Mouse (Mus musculus): ENCODE measurements around the gene Rtraf.

Gene Rtraf

DNA sequence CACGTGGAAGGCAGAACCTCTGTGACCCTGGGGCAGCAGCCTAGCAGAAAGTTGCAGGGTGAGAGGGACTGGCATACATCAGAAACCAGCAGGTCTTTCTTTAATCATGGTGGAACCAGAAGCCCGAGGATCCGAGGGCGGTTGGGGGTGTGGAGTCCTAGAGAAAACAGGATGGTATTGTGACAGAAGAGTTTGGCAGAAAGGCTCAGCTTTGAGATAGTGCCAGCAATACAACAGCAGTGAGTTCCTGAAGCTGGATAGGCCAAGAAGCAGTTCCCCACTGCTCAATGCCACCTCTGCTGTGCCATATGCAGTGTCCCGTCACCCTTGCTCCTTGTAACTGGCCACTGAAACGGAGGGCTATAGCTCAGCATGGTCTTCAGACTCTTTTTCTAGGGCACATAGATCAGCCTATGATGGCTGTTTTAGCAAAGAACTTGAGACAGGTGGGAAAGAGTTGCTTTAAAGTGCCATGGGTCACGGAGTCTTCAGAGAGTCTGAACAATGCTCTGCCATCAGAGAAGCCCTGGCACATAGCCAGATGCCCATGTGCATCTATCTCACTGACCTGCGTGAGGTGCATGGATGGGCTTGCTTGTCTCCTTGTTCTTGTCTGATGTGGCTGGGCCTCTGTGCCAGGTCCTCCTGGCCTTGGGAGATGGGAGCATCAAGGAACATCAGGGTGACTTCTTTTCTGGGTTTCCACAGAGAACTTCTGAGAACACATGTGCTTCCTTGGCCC, 22.0 kb downstream of the Rtraf start:
- in situ Hi-C loops (cut with MboI; ENCODE audit: low sequenced_read_pairs): no loop called here

DNA sequence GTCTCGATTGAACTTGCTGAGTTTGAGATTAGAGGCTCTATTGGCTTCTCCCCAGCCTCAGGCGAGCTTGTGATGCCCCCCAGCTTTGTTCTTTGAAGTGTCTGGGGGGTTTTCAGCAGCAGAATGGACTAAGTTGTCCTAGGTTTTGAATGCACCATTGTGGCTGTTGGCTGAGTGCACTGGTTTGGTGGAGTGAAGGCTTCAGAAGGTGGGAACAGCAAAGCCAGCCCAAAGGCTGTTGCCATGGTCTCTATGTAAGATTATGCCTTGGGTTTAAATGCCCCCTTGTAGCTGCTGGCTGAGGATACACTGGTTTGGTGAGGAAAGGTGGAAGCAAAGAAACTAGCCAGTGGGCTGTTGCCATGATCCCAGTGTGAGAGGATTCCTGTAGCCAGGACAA, 23.1 kb downstream of the Rtraf start:
- in situ Hi-C loops (cut with MboI; ENCODE audit: low sequenced_read_pairs): no loop called here

DNA sequence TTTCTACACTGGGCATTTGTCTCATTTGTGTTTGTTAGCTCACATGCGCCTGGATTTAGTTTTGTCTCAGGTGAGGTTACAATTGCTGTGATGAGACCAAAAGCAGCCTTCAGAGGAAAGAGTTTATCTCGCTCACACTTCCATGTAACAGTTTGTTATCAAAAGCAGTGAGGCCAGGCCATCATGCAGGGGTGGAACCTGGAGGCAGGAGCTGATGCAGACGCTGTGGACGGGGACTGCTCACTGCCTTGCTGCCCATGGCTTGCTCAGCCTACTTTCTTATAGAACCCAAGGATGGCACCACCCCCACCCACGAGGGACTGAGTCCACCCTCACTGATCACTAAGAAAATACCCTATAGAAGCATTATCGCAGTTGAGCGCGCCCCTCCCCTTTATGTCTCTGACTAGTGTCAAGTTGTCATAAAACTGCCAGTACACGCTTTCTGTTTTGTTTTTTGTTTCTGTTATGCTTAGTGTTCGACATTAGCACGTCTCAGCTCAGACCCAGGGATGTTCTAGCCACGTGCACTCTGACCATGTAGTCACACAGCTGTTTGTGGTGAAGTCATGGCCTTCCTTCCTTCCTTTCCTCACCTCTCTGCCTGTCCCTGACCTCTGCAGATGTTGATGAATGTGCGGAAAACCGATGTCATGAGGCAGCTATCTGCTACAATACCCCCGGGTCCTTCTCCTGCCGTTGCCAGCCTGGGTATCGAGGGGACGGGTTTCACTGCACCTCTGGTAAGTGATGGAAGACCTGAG, 26.9 kb downstream of the Rtraf start:
- in situ Hi-C loops (cut with MboI; ENCODE audit: low sequenced_read_pairs): no loop called here

GRCm38 (mm10) chr14:19794881-19795280, 28.7 kb downstream of the Rtraf start:
- in situ Hi-C loops (cut with MboI; ENCODE audit: low sequenced_read_pairs): no loop called here

- in situ Hi-C loops (cut with MboI; ENCODE audit: low sequenced_read_pairs): no loop called here
Measured at GRCm38 (mm10) chr14:19788443-19788842, 35.2 kb downstream of the Rtraf start.

- in situ Hi-C loops (cut with MboI; ENCODE audit: low sequenced_read_pairs): no loop called here
Measured at GRCm38 (mm10) chr14:19785797-19786588, 37.6 kb downstream of the Rtraf start.

- in situ Hi-C loops (cut with MboI; ENCODE audit: low sequenced_read_pairs): loop anchor here (10.0 kb wide), 1 partner anchor 63 kb away; no protein-coding TSS in a partner anchor
Measured at GRCm38 (mm10) chr14:19777945-19778344, 45.7 kb downstream of the Rtraf start.

DNA sequence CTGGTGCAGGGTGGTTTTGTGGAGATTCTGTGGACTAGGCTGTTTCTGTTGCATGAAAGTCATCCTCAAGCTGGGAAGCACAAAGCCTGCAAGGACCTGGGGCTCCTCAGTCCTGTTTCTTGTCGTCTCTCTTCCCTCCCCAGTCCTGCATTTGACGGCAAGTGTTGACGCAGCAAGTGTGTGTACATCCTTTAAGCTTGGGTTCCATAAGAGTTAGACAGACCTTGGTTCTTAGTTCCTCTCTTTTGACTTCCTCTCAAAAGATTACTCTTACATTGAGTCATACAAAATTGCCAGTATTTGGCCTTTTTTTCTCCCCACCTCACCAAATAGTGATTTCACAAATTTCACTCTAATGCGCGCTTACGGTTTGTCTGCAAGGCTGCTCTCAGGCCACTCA, 46.3 kb downstream of the Rtraf start:
- in situ Hi-C loops (cut with MboI; ENCODE audit: low sequenced_read_pairs): loop anchor here (10.0 kb wide), 1 partner anchor 63 kb away; no protein-coding TSS in a partner anchor

DNA sequence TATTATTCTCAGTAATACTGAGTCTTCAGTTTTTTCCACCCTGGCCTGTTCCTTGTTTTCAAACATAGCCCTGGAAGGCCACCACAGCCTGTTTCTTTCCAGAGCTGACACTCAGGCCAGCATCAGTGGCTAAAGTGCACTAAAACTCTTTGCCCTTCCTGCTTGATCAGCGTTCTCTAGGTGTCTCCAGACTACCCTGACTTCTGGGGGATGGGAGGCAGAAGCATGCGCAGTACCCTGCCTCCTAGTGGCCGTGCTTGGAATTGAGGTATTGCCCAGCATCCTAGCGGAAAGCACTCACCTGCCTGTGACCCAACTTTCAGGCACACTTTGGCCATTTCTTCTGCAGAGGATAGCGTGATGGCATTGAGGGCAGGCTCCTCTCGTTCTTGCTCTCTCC, 46.7 kb downstream of the Rtraf start:
- in situ Hi-C loops (cut with MboI; ENCODE audit: low sequenced_read_pairs): loop anchor here (10.0 kb wide), 1 partner anchor 62 kb away; no protein-coding TSS in a partner anchor

GRCm38 (mm10) chr14:19776179-19776578, 47.4 kb downstream of the Rtraf start:
- in situ Hi-C loops (cut with MboI; ENCODE audit: low sequenced_read_pairs): loop anchor here (10.0 kb wide), 1 partner anchor 61 kb away; no protein-coding TSS in a partner anchor

- in situ Hi-C loops (cut with MboI; ENCODE audit: low sequenced_read_pairs): loop anchor here (10.0 kb wide), 1 partner anchor 61 kb away; no protein-coding TSS in a partner anchor
Measured at GRCm38 (mm10) chr14:19775491-19775890, 48.1 kb downstream of the Rtraf start.

GRCm38 (mm10) chr14:19774036-19774628, 49.5 kb downstream of the Rtraf start:
- in situ Hi-C loops (cut with MboI; ENCODE audit: low sequenced_read_pairs): loop anchor here (10.0 kb wide), 1 partner anchor 59 kb away; no protein-coding TSS in a partner anchor

GRCm38 (mm10) chr14:19771173-19771572, 52.5 kb downstream of the Rtraf start:
- in situ Hi-C loops (cut with MboI; ENCODE audit: low sequenced_read_pairs): loop anchor here (10.0 kb wide), 1 partner anchor 56 kb away; no protein-coding TSS in a partner anchor

GRCm38 (mm10) chr14:19769441-19770200, 54.0 kb downstream of the Rtraf start:
- in situ Hi-C loops (cut with MboI; ENCODE audit: low sequenced_read_pairs): loop anchor here (10.0 kb wide), 1 partner anchor 55 kb away; no protein-coding TSS in a partner anchor

- in situ Hi-C loops (cut with MboI; ENCODE audit: low sequenced_read_pairs): no loop called here
Measured at GRCm38 (mm10) chr14:19768648-19769047, 55.0 kb downstream of the Rtraf start.

DNA sequence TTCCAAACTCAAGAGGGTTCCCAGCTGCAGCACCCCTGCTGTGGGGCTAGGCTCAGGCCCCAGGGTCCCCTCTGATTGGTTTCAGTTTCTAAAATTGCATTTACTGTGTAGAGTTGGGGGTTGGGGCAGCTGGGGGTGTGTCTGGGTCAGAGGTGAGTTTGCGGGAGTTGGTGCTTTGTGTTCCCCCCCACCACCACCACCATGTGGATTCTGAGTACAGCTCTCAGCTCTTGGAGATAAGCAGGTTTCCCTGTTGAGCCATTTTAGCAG, 57.3 kb downstream of the Rtraf start:
- in situ Hi-C loops (cut with MboI; ENCODE audit: low sequenced_read_pairs): no loop called here

DNA sequence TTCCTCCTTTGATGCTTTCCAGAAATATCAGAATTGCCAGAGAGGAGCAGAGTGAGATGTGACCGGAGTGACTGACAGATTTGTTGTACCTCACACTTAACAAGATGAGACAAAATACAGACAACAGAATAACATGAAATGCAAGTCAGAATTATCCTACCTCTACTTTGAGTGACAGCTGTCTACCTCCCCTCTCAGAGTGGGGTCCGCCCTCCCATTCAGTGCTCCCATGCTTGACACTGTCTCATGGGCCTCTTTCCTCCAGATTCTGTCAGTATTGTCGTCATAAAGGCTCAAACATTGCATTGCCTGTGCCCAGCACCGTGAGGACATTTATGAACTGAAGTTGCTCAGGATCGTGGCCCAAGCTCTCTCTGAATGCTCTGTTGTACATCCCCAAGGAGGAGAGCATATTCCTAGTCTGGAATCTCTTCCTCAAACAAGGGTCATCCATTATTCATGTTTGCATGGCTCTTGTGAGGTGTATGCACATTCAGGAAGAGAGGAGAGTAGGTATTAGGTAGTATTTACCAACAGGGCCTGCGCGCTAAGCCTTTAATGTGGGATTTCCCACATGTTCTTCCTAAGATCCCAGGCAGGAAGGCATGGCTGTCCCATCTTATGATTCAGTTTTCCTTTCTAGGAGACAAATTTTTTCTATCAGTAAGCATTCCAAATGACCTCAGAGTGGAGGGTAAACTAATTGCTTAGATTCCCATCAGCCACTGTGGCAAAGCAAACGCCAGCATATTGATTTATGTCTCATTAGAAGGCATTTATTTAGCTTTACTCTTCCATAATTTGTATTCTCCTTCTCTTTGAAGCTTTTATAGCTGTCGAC, 57.9 kb downstream of the Rtraf start:
- in situ Hi-C loops (cut with MboI; ENCODE audit: low sequenced_read_pairs): no loop called here

DNA sequence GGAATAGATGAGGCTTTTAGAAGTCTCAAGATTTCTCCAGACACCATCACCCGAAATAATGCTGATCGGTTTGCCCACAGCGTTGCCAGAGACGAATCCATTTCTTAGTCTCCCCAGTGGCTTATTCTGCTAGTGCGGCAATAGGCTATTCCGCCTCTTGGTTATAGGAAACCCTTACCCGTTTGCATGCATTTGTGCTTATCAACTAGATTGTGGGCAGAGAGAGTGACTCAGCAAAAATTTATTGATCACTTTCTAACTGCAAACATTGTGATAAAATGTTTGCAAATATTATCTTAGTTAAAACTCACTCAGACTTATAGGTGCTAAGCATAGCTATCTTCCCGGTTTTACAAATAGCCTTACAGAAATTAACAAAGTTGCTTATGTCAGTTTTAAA, 59.3 kb downstream of the Rtraf start:
- in situ Hi-C loops (cut with MboI; ENCODE audit: low sequenced_read_pairs): no loop called here

DNA sequence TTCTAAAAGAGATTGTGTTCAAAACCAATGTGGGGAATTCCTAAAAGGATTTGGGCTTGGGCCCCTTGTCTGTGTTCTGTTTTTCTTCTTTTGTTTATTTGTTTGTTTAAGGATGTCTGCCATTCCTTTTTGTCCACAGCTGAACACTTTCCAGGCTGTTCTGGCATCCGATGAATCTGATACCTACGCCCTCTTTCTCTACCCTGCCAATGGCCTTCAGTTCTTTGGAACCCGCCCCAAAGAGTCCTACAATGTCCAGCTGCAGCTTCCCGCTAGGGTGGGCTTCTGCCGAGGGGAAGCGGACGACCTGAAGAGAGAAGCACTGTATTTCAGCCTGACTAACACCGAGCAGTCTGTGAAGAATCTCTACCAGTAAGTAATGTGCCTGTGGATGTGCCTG, 60.1 kb downstream of the Rtraf start:
- in situ Hi-C loops (cut with MboI; ENCODE audit: low sequenced_read_pairs): no loop called here
